Mouse (Mus musculus) ovary, postnatal 10 days (tissue): ENCODE data around the gene Spg7.
"Not testable (repeated sequence)": the region's sequence is repeated elsewhere in the genome, so short reads cannot be mapped to it uniquely, and the experiment has no call there.

ENCODE experiments used
- DNase-seq: peaks from one replicate; pipeline ENCODE4 v3.0.0; 2022; ENCODE audit warnings: low spot score

Spg7 gene

DNA sequence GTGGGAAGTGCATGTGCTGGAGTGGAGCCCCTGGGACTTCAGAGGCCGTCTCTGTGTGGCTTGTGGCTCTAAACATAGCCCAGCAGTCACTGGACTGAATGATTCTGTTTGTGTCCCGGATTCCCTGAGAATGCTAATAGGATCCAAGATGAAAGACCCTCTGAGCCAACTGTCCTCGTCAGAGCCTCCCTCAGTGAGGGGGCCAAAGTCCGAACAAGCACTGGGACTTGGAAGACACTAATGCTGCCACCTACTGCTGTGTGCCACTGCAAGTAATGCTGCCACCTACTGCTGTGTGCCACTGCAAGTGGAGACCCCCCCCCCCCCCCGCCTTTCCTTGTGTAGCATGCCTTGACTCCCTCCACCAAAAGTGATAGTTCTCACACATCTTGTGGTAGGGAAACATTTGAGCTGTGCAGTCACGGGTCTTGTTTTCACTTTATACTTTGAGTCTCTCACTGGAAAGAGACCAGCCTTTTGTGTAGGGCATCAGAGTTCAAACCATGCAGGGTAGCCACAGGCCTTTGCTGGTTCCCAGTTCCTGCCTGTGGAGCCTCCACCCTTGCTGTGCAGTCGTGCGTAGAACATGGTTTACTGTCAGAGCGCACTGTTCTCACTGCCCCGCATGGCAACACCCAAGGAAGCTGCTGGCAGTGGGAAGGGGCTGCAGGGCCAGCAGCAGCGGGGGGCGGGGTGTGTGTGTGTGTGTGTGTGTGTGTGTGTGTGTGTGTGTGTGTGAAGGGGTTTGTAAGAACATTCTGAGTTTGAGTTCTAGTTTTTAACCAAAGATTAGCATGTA, 35.2 kb downstream of the Spg7 start:
- no peak for DNase-seq

DNA sequence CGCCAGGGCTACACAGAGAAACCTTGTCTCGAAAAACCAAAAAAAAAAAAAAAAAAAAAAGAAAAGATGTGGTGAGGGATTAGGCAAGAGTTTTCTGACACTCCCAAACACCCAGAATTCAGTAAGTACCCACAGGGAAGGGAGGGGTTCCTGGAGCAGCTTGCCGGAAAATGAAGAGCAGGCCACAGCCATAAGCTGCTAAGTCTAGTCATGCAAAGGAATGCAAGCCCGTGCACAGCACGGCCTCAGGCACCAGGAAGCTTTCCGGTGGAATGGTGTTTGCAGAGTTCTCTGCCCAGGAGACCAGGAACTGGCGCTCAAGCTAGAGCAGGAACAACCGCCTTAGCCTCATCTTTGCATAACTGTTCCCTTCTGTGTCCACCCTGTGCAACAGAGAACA, 37.5 kb downstream of the Spg7 start:
- DNase-seq, result no peak

DNA sequence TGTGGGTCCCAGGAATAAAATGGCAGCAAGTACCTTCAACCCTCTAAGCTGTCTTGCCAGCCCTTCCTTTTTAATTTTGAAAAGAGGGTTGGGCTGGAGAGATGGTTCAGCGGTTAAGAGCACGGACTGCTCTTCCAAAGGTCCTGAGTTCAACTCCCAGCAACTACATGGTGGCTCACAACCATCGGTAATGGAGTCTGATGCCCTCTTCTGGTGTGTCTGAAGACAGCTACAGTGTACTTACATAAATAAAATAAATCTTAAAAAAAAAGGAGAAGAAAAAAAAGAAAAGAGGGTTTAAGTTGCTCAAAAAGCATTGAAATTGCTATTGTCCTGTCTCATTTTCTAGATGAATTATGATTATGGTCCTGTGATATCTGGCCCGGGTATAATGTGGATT, 38.5 kb downstream of the Spg7 start:
- DNase-seq, result no peak

DNA sequence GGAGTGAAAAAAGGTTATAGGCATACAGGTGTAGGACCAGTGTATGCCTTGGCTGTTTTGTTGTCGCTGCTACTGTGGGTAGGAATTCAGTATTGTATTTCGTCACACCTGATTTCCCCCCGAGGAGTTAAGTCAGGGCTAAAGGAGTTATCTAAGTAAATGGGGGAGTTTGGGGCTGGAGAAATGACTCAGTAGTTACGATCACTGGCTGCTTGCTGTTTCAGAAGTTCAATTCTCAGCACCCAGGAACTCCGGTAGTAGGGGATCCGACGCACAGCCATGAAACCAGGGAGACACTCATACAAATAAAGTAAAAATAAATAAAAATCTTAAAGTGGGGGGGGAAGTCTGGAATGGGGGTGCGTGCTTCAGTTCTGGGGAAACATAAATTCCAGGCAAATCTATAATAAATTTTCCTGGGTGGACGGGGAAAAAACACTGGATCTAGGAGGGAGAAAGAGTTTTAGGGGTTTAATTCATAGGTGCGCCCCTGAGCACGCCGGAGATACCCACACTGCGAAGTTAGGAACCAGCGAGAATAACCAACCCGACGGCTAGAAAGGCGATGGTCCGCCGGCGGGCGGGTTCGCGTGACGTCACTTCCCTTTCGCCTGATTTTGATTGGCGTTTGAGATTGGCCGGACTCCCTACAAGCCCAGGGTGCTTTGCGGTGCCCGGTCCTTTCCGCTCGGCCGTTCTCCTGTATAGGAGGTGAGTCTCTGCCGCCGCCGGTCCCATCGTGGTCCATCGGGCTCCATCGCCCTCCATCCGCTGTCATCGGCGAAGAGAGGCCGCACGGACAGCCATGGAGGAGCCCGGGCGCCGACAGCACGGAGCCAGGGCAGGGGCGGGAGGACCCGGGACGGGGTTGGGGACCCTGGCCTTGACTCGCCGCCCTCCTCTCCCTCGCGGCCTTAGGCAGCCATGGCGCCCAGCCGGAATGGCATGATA, 39.3 kb downstream of the Spg7 start, which contains the start of gene Rpl13:
Gene Rpl13, plus strand, starts transcription at position 616 of the 951 bp plus-strand sequence.
- DNase-seq, result peak; percentile 96

DNA sequence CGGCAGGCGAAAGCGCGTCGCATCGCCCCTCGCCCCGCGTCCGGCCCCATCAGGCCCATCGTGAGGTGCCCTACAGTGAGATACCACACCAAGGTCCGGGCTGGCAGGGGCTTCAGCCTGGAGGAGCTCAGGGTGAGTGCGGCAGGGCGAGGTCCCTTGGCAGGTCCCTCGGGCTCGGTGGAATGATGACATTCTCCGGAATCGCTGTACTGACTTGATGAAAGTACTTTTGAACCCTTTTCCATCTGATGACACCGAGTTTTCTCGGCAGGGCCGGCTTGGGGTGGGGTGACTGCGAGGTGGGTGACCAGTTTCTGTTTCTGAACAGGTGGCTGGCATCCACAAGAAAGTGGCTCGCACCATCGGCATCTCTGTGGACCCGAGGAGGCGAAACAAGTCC, 40.1 kb downstream of the Spg7 start:
- DNase-seq, result not testable (repeated sequence)

DNA sequence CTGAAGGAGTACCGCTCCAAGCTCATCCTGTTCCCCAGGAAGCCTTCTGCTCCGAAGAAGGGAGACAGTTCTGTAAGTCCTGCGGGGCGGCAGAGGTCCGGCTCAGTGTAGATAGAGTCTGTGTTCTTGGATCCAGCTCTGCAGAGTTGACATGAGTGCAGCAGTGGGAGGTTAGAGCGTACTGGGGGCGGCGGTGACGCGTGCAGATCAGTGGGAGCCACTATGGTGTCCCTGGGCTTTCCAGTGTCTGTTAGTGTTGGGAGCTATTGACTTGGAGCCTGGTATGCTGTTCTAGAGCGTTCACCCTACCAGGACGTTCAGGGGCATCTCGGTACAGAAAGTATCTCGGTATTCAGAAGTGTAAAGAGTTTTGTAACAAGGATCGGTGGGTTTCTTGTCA, 40.5 kb downstream of the Spg7 start:
- no peak for DNase-seq

DNA sequence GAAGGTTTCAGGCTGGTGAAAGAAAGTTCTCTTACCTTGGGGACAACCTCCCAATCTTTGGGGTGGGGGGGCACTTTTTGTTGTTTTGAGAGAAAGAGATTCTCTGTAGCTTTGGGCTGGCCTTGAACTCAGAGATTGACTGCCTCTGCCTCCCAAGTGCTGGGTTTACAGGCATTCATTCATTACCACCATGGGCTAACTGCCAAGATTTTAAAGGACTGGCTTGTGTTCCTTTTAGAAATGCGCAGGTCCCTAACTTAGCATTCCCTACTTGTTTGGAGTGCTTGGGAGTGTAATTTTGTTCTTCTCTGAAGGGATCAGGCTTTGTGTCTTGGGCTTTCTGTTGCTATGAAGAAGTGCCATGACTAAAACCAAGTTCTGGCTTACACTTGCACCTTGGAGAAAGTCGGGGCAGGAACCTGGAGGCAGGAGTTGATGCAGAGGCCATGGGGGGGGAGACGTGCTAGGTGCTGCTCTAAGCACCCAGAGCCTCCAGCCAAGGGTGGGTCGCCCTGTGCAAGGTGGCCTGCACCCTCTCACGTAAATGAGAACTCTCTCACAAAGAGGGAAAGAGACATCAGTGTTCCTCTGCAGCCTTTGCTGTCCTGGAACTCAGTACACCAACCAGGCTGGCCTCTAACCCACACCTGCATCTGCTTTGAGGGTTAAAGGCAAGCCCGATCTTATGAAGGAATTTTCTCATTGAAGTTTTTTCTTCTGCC, 41.5 kb downstream of the Spg7 start:
- no peak for DNase-seq

DNA sequence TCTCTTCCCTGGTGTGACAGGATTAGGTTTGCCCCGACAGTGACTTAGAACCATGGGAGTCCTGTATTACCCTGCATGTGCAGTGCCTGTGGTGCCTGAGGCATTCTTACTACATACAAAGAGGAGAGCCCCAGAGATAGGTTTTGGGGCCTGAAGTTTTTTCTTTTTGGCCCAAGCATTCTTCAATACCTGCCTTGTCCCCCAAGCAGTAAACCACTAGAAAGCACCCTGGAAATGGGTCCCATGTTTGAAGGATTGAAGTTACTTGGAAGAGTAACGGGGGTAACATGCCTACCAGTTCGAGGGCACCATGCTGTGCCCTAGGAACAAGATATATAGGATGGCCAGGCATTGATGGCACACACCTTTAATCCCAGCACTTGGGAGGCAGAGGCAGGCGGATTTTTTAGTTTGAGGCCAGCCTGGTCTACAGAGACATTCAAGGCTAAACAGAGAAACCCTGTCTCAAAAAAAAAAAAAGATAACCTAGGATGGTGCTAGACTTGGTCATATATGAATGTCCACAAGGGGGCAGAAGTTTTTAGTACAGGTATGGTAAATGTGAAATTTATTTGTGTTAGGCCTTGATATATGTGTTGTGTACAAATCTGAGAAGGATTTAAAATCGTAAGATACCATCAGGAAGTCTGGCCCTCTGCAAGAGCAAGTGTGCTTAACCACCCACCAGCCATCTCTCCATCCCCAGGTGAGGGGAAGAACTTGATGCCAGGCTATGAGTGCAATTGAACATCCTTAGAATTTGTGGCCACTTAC, 43.0 kb downstream of the Spg7 start:
- DNase-seq, result no peak

DNA sequence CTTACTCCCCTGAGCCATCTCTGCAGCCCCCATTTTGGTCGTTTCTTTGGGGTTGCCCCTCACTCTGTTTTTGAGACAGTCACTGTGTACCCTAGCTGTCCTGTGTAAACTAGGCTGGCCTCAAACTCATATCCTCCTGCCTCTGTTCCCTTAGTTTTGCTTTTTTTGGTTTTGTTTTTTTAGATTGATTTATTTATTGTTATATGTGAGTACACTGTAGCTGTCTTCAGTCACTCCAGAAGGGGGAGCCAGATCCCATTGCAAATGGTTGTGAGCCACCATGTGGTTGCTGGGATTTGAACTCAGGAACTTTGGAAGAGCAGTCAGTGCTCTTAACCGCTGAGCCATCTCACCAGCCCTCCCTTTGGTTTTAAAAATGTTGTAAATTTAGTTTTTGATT, 43.8 kb downstream of the Spg7 start:
- no peak for DNase-seq

DNA sequence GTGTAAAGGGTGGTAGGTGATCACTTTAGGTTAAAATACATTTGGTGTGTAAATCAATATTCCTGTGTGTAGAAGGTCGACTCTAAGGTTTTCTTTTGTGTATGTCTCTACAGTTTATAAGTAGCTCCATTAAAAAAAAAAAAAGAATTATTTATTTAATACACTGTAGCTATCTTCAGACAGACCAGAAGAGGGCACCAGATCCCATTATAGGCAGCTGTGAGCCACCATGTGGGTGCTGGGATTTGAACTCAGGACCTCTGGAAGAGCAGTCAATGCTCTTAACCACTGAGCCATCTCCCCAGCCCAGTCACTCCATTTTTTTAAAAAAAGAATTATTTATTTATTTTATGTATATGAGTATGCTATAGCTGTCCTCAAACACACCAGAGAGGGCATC, 45.3 kb downstream of the Spg7 start:
- DNase-seq, result no peak

DNA sequence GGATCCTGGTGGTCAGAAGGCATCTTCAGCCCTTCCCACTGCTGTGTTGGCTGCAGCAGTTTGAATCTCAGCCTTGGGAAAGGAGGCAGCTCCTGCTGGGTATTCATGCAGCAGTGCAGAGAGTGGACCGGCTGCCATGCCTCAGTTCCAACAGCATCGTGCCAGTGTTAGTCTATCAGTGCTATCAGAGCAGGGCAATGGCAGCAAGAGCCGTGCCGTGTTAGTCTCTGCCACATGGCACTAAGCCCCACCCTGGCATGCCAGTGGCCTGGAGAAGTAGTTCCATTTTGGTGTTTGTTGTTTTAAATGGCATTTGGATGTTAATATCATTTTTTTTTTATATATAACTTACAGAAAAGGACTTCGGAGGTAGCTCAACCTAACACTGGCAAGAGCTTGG, 46.2 kb downstream of the Spg7 start:
- DNase-seq, result no peak

DNA sequence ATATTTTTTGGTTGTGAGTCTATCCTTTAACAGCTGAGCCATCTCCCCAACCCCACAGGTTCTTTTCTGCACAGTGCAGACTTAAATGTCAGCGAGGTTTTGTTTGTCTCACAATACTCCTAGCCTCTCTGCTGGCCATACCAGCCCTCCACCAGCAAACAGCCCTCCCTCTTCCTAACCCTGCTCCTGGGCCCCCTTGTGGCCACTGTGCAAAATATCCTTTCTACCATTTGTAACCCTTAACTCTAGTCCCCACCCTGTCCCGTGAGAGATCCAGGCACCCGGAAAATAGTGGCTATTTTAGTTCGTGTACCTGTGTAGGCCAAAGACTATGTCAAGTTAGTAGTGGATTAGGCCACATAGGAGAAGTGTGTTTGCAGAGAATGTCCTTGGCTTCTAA, 47.9 kb downstream of the Spg7 start:
- no peak for DNase-seq

DNA sequence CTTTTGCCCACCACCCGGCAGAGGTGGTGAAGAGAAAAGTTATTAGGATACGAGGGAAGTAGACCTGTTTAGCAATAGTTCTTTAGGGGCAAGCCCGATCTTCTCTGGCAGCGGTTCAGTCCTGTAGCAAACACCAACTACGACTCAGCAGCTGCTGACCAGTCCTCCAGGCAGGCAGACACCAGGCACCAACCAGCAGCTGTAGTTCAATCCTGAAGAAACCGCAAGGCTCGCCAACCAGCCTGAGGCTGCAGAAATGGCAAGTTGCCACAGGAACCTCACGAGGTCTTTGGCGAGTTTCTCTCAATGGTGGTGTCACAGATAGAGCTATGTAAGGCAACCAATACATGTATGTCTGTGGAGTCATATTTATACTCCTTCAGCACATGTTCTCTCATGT, 50.1 kb downstream of the Spg7 start:
- no peak for DNase-seq

DNA sequence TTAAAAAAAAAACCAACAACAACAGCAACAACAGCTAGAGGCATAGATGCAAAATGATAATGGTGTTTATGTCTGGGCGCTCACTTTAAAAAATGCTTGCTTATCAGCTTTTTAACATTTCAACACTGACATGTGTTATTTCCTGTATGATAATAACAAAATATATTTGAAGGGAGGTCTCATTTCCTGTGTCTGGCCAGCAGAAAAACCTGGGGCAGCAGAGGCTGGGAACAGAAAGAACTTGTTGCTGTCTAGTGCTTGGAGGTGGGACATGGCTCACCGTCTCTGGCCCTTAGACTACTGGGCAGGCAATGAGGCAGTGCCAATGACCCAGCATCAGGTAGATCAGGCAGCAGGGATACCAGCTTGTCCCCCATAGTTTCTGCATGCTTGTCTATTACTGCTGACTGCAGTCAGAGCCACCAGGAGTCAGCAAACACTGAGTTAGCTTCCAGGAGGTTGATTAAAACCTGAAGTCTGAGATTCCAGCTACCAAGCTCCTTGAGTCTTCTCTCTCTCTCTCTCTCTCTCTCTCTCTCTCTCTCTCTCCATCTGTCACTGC, 51.2 kb downstream of the Spg7 start:
- DNase-seq, result no peak

DNA sequence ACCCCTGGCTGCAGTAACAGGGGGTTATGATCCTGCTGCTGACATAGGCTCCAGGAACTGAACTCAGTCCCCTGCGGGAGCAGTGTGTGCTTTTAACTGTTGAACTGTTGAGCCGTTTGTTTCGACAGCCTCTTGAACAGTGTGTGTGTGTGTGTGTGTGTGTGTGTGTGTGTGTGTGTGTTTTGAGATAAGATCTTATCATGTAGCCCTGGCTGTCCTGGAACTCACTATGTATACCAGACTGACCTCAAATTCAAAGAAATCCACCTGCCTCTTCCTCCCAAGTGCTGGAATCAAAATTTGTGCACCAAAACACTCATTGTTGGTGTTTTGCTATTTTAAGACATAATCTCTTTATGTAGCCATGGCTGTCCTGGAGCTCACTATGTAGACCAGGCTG, 51.9 kb downstream of the Spg7 start:
- DNase-seq, result no peak

DNA sequence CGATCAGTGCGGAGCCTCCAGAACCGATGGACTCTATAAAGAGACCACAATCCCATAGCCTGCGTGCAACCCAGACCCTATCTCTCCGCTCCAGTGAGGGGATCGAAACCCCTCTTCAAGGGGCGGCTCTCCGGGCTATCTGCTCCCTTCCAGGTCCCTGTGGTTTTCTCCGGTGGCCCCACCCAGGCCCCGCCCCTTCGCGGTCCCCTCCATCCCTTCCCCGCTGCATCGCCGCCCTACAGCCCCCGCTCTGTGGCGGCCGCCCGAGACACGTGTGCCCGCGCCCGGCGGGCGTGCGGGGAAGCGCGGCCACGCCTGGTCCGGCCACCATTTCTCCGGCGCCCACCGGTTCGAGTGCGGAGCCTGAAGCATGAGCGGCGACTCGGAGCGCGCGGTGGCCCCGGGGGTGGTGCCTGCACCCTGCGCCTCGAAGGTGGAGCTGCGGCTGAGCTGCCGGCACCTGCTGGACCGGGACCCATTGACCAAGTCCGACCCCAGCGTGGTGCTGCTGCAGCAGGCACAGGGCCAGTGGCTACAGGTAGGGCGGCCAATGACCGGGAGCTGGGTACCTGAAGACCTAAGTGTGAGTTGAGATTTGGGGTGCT, 54.5 kb downstream of the Spg7 start, which contains the start of gene Cpne7:
Gene Cpne7, plus strand, starts transcription at position 248 of the 605 bp plus-strand sequence.
- no peak for DNase-seq

DNA sequence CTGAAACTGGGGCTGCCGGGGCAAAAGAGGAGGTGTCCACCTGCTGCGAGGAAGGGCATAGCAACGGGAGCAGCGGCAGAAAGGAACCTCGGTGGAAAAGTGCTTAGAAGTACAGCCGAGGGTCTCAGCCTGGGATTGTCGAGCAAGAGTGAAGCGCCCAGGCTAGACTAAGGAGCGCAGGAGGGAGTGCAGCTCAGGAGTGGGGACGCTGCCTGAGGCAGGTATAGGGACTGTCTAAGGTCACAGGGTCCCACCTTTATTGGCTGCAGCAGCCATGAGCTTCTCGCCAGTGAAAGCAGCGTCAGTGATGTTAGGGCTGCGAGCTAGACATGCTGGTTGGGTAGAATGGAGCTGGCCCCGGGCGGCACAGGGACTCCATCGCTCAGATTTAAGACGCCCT, 55.0 kb downstream of the Spg7 start:
- no peak for DNase-seq

DNA sequence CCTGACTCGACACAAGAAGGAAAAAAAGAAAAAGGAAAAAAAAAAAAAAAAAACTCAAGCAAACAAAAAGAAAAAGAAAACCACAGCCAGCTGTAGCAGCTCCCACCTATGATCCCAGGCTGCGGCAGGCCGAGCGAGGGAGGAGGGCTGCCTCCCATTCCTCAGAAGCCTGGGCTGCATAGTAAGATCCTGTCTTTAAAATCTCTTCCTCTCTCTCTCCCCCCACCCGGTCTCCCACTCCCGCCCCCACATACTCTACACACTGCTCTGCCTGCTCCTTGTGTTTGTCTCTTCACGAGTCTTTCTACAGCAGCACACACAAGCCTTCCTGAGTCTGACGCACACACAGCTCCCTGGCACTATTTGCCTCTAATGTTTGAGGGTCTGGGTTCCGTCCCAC, 59.3 kb downstream of the Spg7 start:
- no peak for DNase-seq

DNA sequence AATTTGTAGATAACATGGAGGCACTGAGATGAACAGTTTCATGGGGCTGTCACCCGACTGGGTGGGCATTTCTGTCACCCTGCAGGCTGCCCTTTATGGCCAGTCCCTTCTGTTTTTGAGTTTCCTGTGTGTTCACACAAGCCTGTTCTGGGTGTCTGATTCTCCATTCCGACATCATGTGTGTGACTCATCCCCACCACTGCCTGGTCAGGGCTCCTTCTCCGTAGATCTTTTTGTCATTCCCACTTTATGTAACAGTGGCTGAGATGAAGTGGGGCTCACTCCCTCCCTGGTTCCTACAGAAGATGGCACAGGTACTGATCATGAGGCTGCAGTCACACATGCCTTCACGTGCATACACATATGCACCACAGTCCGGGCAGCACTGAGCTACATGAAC, 59.9 kb downstream of the Spg7 start:
- no peak for DNase-seq

DNA sequence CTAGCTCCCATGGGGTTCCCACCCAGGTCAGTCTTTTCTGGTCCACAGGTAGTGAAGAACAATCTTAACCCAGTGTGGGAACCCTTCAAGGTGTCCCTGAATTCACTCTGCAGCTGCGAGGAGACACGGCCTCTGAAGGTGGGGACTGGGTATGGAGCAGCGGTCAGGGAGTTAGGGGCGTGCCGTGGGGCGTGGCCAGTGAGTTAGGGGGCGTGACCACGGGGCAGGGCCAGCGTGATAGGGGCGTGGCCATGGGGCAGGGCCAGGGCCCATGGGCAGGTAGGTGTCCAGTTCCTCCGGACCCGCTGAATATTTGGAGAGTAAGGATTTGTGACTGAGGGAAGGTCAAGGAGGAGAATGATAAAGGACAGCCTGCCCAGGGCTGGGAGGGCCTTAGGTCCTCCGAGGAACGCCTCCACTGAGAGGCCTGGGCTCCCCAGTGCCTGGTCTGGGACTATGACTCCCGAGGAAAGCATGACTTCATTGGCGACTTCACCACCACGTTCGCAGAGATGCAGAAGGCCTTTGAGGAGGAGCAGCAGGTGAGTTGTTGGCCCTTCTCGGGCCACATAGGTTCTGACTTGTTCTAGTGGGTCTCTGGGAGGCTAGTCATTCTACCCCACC, 63.6 kb downstream of the Spg7 start:
- DNase-seq, result no peak
